Mouse (Mus musculus): ENCODE results near the gene Treml1.

- no peak for TF ChIP-seq POLR2A (IDR thresholded peaks at IDR 0.05; ENCODE audit: extremely low read depth, insufficient read depth, low read length)
- no peak for TF ChIP-seq CTCF (IDR thresholded peaks at IDR 0.05; ENCODE audit: extremely low read depth, insufficient read depth, low read length)
Observed at GRCm38 (mm10) chr17:48346834-48347233, 12.9 kb upstream of the Treml1 start.

Data from cortical plate, adult 2 months (tissue).